Mouse (Mus musculus): Measurements from ENCODE around the gene Ccl1.

Ccl1 gene

GRCm38 (mm10) chr11:82206960-82207488 is 98.5 kb downstream of the Ccl1 start:
- DNase-seq (ENCODE audit: low read depth, low spot score), result no peak

- DNase-seq (ENCODE audit: low read depth, low spot score), result no peak
Measured at GRCm38 (mm10) chr11:82205221-82205620, 100.3 kb downstream of the Ccl1 start.

GRCm38 (mm10) chr11:82203706-82204105 is 101.8 kb downstream of the Ccl1 start:
- no peak for DNase-seq (ENCODE audit: low read depth, low spot score)

GRCm38 (mm10) chr11:82197774-82198173 is 107.7 kb downstream of the Ccl1 start:
- DNase-seq (ENCODE audit: low read depth, low spot score), result no peak

- DNase-seq (ENCODE audit: low read depth, low spot score), result no peak
Measured at GRCm38 (mm10) chr11:82194980-82195379, 110.5 kb downstream of the Ccl1 start.

GRCm38 (mm10) chr11:82193826-82194225 is 111.7 kb downstream of the Ccl1 start:
- DNase-seq (ENCODE audit: low read depth, low spot score), result no peak

- DNase-seq (ENCODE audit: low read depth, low spot score), result no peak
Measured at GRCm38 (mm10) chr11:82189782-82190563, 115.5 kb downstream of the Ccl1 start.

- DNase-seq (ENCODE audit: low read depth, low spot score), result no peak
Measured at GRCm38 (mm10) chr11:82185684-82186083, 119.8 kb downstream of the Ccl1 start.

- DNase-seq (ENCODE audit: low read depth, low spot score), result no peak
Measured at GRCm38 (mm10) chr11:82183281-82183935, 122.1 kb downstream of the Ccl1 start.

GRCm38 (mm10) chr11:82182401-82182800 is 123.1 kb downstream of the Ccl1 start:
- DNase-seq (ENCODE audit: low read depth, low spot score), result no peak

- DNase-seq (ENCODE audit: low read depth, low spot score), result no peak
Measured at GRCm38 (mm10) chr11:82181331-82181730, 124.2 kb downstream of the Ccl1 start.

- DNase-seq (ENCODE audit: low read depth, low spot score), result no peak
Measured at GRCm38 (mm10) chr11:82178161-82178560, 127.3 kb downstream of the Ccl1 start.

GRCm38 (mm10) chr11:82177711-82178110 is 127.8 kb downstream of the Ccl1 start:
- DNase-seq (ENCODE audit: low read depth, low spot score), result peak; percentile 80

- DNase-seq (ENCODE audit: low read depth, low spot score), result peak; percentile 78
Measured at GRCm38 (mm10) chr11:82174794-82175193, 130.7 kb downstream of the Ccl1 start.

GRCm38 (mm10) chr11:82173491-82173890 is 132.0 kb downstream of the Ccl1 start:
- DNase-seq (ENCODE audit: low read depth, low spot score), result no peak

- DNase-seq (ENCODE audit: low read depth, low spot score), result no peak
Measured at GRCm38 (mm10) chr11:82171316-82172071, 134.0 kb downstream of the Ccl1 start.

GRCm38 (mm10) chr11:82169456-82169855 is 136.0 kb downstream of the Ccl1 start:
- no peak for DNase-seq (ENCODE audit: low read depth, low spot score)

GRCm38 (mm10) chr11:82168308-82168707 is 137.2 kb downstream of the Ccl1 start:
- DNase-seq (ENCODE audit: low read depth, low spot score), result no peak

- DNase-seq (ENCODE audit: low read depth, low spot score), result no peak
Measured at GRCm38 (mm10) chr11:82163285-82163684, 142.2 kb downstream of the Ccl1 start.

GRCm38 (mm10) chr11:82159126-82159525 is 146.4 kb downstream of the Ccl1 start:
- DNase-seq (ENCODE audit: low read depth, low spot score), result no peak

- DNase-seq (ENCODE audit: low read depth, low spot score), result peak; percentile 59
Measured at GRCm38 (mm10) chr11:82139492-82140094, 165.9 kb downstream of the Ccl1 start.

GRCm38 (mm10) chr11:82136196-82136595 is 169.3 kb downstream of the Ccl1 start:
- DNase-seq (ENCODE audit: low read depth, low spot score), result no peak

Data from mesoderm, embryonic 11.5 days (tissue).